Mouse (Mus musculus) midbrain, postnatal 0 days (tissue): ENCODE measurements around the gene Rnf128. TPM values are rescaled to one million over a fixed set of nuclear protein-coding genes. Genes with fewer than 3 reads are reported as not detected.

Experiments
- ATAC-seq: fragments of 200-750 bp; cut with Nextera tagmentation; 2 replicates; pipeline ENCODE4 v1.8.0; 2017; ENCODE audit warnings: moderate number of reproducible peaks, mild to moderate bottlenecking, moderate TSS enrichment, moderate library complexity; ENCODE audit not compliant: low FRiP score
- DNase-seq: peaks from one replicate; pipeline ENCODE4 v3.0.0-alpha.2; 2015; ENCODE audit warnings: low spot score
- H3K27ac ChIP-seq: fragments of 300-500 bp; sonication (generic); 2 replicates; pipeline ENCODE4 v1.5.1; 2014; ENCODE audit warnings: low read depth, mild to moderate bottlenecking, low read length, mixed read lengths
- H3K27me3 ChIP-seq: fragments of 300-500 bp; sonication (generic); 2 replicates; pipeline ENCODE4 v1.6.1; 2014; ENCODE audit warnings: low read length, control low read depth, mixed read lengths; ENCODE audit not compliant: insufficient read depth
- H3K36me3 ChIP-seq: fragments of 300-500 bp; sonication (generic); 2 replicates; pipeline ENCODE4 v1.6.1; 2014; ENCODE audit warnings: low read length, control low read depth, mixed read lengths; ENCODE audit not compliant: insufficient read depth
- H3K4me1 ChIP-seq: fragments of 300-500 bp; sonication (generic); 2 replicates; pipeline ENCODE4 v1.6.1; 2014; ENCODE audit warnings: mild to moderate bottlenecking, control low read depth, antibody characterized with exemption, low read length, mixed read lengths; ENCODE audit not compliant: insufficient read depth
- H3K4me2 ChIP-seq: fragments of 300-500 bp; sonication (generic); 2 replicates; pipeline ENCODE4 v1.6.1; 2014; ENCODE audit warnings: low read depth, mild to moderate bottlenecking, low read length, mixed read lengths; ENCODE audit not compliant: poor library complexity, severe bottlenecking
- H3K4me3 ChIP-seq: fragments of 300-500 bp; sonication (generic); 2 replicates; pipeline ENCODE4 v1.5.1; 2014; ENCODE audit warnings: low read depth, mild to moderate bottlenecking, low read length, moderate library complexity
- H3K9ac ChIP-seq: fragments of 300-500 bp; sonication (generic); replicated peaks from 2 replicates; pipeline ENCODE4 v1.6.1; 2014; ENCODE audit warnings: mild to moderate bottlenecking, low read length, moderate library complexity, mixed read lengths; ENCODE audit not compliant: poor library complexity, severe bottlenecking
- H3K9me3 ChIP-seq: fragments of 300-500 bp; sonication (generic); 2 replicates; pipeline ENCODE4 v1.6.1; 2016; ENCODE audit warnings: low read length, control low read depth
- CTCF ChIP-seq: IDR thresholded peaks from 2 replicates; pipeline ENCODE4 v1.5.1; 2016; ENCODE audit warnings: antibody characterized with exemption, mild to moderate bottlenecking
- WGBS: fragments of 180-500 bp; shearing (Covaris S2); extraction: QIAGEN DNeasy Blood & Tissue Kit; methylation state at CpG from one replicate; pipeline ENCODE4 v1.1.7; 2014; 5-methylcytosine and 5-hydroxymethylcytosine counted together
- polyA plus RNA-seq: library from polyadenylated mRNA; unstranded; fragments of >200 nt; fragmentation: Nextera tagmentation; extraction: Ambion mirVana; gene quantifications from 2 replicates; pipeline ENCODE4 v1.2.1, GENCODE M21; 2015
- total RNA-seq: library from RNA; depleted of rRNA; stranded (reverse); fragments of >200 nt; gene quantifications from 2 replicates; pipeline ENCODE4 v1.2.3, GENCODE M21; 2014

The Rnf128 gene
- total and polyA plus RNA-seq, 2 experiments from 2014 or later: 8.3 to 10.0 TPM

DNA sequence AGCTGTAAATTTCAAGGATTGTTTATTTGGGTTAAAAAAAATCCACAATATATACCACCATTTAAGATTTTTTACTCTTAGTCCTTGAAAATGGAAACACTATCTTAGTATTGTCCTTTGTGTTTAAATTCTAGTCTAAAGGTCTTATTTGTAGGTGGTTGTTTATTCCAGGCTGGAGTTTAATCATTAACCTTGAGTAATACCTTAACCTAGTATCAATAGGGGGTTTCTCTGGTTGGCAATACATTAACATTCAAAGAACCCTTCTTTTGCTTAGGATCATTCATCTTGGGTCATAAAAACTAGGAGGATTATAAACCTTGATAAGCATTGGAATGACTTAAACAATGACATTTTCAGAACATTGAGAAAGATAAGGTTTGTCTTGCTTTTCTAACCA is 77.3 kb downstream of the Rnf128 start:
- Histone ChIP-seq H3K9me3 (no peaks in the 10 kb centered on the region), H3K4me1 (no peaks in the 10 kb centered on the region), H3K4me2 (no peak overlapping the region), H3K36me3 (no peaks in the 10 kb centered on the region), H3K27ac (no peak overlapping the region), H3K9ac (no peak overlapping the region), H3K4me3 (no peak overlapping the region), H3K27me3 (no peaks in the 10 kb centered on the region)
- TF ChIP-seq CTCF: no peak
- DNase-seq: no peak
- ATAC-seq: no peak

DNA sequence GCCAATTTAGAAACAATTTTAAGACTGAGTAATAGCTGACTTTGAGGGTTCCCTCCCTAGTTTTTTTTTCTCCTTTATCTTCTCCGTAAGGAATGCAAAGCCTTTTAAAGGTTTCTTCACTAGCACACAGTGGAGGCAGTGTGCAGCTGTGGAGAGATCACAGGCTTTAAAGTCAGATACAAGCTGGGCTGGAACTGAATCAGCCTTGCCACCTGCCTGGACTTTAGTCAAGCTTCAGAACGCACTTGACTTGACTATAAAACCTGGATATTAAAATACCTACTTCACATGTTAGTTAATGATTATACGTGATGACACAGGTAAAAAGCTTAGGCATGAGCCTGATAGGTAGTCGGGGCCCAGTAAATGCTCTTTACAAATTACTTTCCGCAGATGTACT is 89.1 kb downstream of the Rnf128 start:
- DNase-seq: no peak
- H3K4me1 ChIP-seq: no peaks in the 10 kb centered on the region
- no peaks in the 10 kb centered on the region for H3K9me3 ChIP-seq
- no peaks in the 10 kb centered on the region for H3K36me3 ChIP-seq
- H3K27ac ChIP-seq: no peak overlapping the region
- H3K4me3 ChIP-seq: no peak overlapping the region
- no peak for TF ChIP-seq CTCF
- H3K27me3 ChIP-seq: no peaks in the 10 kb centered on the region
- ATAC-seq: no peak
- no peak overlapping the region for H3K4me2 ChIP-seq
- 66% methylated on average over 5 of the region's 5 CpGs for WGBS
- no peak overlapping the region for H3K9ac ChIP-seq

DNA sequence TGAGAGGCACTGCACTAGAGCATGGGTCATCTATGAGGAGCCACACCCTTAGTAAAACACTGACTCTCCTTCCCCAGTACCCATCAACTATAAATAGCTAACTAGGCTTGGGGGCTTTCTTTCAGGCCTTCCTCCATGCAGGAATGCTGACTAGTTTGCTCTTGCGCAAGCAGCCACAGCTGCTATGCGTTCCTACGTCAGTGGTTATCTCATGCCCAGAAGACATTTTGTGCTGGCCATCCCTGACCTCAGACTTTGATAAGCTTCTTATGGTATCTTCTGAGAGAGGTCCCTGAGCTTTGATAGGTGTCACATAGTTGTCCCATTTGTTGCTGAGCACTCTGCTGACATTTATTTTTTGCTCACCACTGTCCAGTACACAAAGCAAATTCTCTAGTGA is 90.2 kb downstream of the Rnf128 start:
- Histone ChIP-seq H3K9me3 (no peaks in the 10 kb centered on the region), H3K4me3 (no peak overlapping the region), H3K36me3 (no peaks in the 10 kb centered on the region), H3K9ac (no peak overlapping the region), H3K4me2 (no peak overlapping the region), H3K4me1 (no peaks in the 10 kb centered on the region), H3K27ac (no peak overlapping the region), H3K27me3 (no peaks in the 10 kb centered on the region)
- WGBS: 94% methylated on average over 3 of the region's 3 CpGs
- TF ChIP-seq CTCF: no peak
- DNase-seq (no peak), ATAC-seq (no peak)

GRCm38 (mm10) chrX:139654350-139655063 is 91.4 kb downstream of the Rnf128 start:
- DNase-seq: no peak
- H3K27me3 ChIP-seq: no peaks in the 10 kb centered on the region
- no peak overlapping the region for H3K9ac ChIP-seq
- no peaks in the 10 kb centered on the region for H3K9me3 ChIP-seq
- no peak for TF ChIP-seq CTCF
- H3K4me3 ChIP-seq: no peak overlapping the region
- H3K27ac ChIP-seq: no peak overlapping the region
- no peak overlapping the region for H3K4me2 ChIP-seq
- no peak for ATAC-seq
- WGBS: 83% methylated on average over 5 of the region's 5 CpGs
- no peaks in the 10 kb centered on the region for H3K36me3 ChIP-seq
- no peaks in the 10 kb centered on the region for H3K4me1 ChIP-seq

DNA sequence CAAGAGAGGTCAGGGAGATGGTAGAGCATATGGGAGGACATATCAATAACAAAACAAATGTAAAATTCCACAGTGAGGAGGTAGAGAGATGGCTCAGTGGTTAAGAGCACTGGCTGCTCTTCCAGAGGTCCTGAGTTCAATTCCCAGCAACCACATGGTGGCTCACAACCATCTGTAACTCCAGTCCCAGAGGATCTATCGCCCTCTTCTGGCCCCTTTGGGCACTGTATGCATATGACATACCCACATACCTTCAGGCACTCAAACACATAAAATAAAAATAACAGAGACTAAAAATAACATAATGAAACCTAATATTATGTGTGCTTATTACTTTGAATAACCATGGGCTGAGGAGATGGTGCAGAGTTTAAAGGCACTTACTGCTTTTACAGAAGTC is 99.0 kb downstream of the Rnf128 start:
- Histone ChIP-seq H3K36me3 (no peaks in the 10 kb centered on the region), H3K4me1 (no peaks in the 10 kb centered on the region), H3K4me3 (no peak overlapping the region), H3K27ac (no peak overlapping the region), H3K9ac (no peak overlapping the region), H3K9me3 (no peaks in the 10 kb centered on the region), H3K27me3 (no peaks in the 10 kb centered on the region), H3K4me2 (no peak overlapping the region)
- no peak for TF ChIP-seq CTCF
- 33% methylated on average over 1 of the region's 1 CpGs for WGBS
- DNase-seq: no peak
- no peak for ATAC-seq

DNA sequence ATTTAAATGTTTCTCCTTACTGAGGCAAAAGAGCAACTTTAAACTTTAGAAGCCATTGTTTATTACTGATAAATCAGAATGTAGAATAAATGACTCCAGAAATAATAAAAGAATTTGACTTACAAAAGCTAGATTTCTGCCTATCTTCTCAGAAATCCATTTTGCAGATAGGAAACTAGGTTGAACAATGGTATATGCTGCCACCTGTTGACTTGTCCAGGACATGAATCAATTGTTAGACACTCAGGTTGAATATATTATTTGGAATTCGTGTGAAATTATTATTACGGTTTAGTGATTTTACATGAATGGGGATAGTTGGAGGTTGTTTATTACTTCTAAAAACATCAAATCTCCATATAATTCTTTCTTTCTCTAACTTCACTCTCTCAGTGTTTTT is 102.7 kb downstream of the Rnf128 start:
- DNase-seq: peak; percentile 31
- Histone ChIP-seq H3K36me3 (no peaks in the 10 kb centered on the region), H3K27me3 (no peaks in the 10 kb centered on the region), H3K9ac (no peak overlapping the region), H3K27ac (no peak overlapping the region), H3K4me3 (no peak overlapping the region), H3K9me3 (no peaks in the 10 kb centered on the region), H3K4me2 (no peak overlapping the region), H3K4me1 (no peaks in the 10 kb centered on the region)
- ATAC-seq: no peak
- peak; percentile 60 for TF ChIP-seq CTCF
- WGBS: 70% methylated on average over 2 of the region's 2 CpGs
